Mouse (Mus musculus): ENCODE measurements around the gene Ncoa3.

Gene Ncoa3

DNA sequence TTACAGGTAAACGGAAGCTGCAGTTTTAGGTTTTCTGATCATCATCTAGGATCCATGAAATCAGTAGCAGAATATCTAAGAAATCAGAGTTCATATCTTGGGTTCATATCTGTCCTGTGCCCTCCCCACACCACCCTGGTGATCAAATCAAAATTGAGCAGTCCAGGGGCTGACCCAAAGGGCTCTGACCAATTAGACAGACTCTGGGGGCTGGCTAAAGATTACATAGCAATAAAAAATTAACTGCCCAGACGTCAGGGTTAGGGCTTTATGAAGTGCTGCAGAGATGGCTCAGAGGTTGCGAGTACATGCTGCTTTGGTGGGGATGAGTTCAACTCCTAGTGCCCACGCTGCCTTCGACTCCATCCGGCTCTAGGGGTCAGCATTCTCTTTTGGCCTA, 14.6 kb downstream of the Ncoa3 start:
- no peak for DNase-seq

GRCm38 (mm10) chr2:166008558-166009392, 16.3 kb downstream of the Ncoa3 start:
- DNase-seq = no peak

DNA sequence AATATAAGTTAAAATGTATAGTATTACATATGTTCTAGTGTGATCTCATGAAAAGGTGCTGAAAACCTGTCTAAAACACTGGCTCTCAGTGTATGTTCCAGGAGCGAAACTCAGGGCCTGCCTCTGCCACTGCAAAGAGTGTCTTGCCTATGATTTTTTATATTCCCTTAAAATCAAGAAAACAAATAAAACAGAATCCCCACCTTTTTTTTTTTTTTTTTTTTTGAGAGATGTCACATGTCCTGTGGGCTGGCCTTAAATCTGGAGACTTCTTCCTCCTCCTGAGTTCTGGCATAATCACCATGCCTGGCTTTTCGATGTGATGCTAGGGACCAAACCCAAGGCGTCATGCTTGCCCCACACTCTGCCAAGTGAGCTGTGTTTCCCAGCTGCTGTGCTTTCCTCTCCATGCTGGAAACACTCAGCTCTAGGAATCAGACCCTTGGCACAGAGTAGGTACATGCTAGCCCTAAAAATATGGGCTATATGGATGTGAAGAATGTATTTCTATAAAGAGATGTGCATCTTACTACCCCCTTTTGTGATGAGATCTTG, 17.0 kb downstream of the Ncoa3 start:
- DNase-seq = no peak

- no peak for DNase-seq
These were observed 17.9 kb downstream of the Ncoa3 start for GRCm38 (mm10) chr2:166010321-166010720.

DNA sequence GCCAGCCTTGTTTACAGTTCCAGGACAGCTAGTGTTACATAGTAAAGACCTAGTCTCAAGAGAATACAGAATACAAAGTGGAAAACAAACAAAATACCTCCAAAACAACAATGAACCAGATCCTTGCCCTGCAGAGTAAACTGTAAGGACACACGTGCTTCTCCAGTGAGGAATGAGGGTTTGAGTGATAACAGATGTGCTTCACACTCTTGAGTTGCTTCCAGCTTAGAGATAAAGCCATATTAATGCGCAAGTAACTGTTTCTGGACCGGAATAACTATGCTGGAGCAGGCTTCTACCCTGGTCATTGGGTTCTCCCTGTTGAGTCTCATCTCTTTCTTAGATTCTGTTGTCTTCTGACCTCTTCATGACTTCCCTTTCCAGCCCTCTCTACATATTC, 19.0 kb downstream of the Ncoa3 start:
- DNase-seq = no peak

DNA sequence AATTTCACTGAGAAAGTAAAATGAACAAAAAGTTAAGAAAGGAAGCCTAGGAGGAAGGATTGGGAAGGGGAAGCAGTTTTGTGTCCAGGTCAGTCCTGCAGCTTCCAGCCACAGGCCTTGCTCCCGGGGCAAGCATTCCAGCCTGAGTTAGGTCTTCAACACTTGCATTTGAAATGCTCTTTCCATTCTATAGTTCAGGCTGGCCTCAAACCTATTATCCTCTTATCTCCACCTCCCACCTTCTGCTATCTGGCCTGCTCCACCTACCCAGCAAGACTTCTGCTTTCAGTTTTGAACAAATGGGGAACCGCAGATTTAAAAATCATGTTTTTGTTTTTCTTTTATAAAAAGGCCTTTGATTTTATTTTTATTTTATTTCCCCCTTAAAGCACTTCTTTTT, 19.7 kb downstream of the Ncoa3 start:
- no peak for DNase-seq

DNA sequence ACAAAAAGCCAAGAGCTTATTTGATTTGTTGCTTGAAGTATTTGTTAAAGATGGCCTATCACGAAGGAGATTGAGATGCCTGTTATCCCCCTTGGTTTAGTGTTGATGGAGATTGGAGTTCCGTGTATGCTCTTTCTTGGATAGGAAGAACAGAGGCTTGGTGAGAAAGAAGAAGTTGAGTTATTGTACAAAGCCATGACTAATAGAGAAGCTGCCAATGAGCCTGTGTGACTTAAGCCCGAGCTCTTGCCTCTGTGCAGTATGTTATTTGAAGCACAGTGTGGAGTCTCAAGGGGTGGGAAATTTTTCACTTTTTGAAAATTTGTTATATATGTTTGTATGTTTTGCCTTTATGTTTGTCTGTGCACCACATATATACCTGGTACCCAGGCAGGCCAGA, 26.3 kb downstream of the Ncoa3 start:
- DNase-seq = no peak

GRCm38 (mm10) chr2:166020026-166020425, 27.6 kb downstream of the Ncoa3 start:
- DNase-seq = no peak

DNA sequence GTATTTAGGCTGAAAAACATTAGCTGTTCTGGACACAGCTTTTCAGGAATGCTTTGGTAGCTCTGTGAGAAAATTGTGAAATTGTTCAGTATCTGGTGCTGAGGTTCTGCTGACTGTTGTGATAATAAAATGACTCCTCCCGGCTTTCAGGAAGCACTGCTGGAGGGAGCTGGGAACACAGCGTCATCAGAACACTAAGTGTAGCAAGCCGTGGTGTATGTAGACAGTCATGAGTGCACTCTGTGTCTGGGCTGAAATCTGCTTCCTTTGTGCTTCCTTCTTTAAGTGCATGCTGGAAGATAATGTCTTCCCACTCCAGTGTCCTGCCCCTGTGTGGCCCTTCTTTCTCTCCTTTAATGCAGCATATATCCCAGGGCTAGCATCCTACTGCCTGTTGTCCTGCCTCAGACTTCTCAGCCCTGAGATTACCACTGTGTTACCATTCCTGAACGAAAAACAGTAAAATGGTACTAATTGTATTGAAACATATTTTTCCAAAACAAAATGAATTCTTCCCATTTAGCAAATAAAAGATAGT, 28.7 kb downstream of the Ncoa3 start:
- no peak for DNase-seq

- no peak for DNase-seq
These were observed 29.2 kb downstream of the Ncoa3 start for GRCm38 (mm10) chr2:166021642-166022041.

- DNase-seq = no peak
These were observed 29.9 kb downstream of the Ncoa3 start for GRCm38 (mm10) chr2:166022327-166022726.

- DNase-seq = no peak
These were observed 31.6 kb downstream of the Ncoa3 start for GRCm38 (mm10) chr2:166024079-166024478.

DNA sequence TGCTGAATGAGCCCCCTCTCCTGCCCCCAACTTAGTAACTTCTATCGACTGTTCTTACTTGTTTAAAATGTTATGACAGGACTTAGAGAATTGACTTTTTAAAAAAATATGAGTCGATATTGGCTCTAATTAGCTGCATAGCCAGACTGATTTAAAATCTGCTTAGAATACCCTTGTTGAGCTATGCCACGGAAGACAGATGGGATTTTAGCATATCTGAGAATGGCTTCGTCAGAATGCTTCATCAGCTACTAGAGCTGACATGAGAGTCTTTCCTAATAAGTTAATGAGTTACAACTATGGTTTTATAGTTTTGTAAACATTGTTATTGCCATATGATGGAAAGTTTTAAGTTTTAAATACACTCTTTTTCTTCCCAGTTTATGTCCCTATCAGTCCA, 32.2 kb downstream of the Ncoa3 start:
- no peak for DNase-seq

DNA sequence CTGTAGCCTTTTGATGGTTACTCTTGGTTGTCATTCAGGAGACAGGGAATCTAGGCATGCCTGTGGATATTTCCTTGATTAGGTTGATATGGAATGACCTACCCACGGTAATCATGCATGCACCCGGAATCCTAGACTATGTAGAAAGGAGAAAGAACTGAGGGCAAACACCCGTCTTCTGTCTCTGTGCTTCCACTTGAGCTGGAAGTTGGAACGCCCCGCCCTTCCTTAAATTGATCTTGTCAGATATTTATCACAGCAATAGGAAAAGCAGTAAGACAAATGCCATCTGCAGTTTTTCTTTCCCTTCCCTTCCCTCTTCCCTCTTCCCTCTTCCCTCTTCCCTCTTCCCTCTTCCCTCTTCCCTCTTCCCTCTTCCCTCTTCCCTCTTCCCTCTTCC, 33.5 kb downstream of the Ncoa3 start:
- DNase-seq = no peak

GRCm38 (mm10) chr2:166027834-166028233, 35.4 kb downstream of the Ncoa3 start:
- no peak for DNase-seq

DNA sequence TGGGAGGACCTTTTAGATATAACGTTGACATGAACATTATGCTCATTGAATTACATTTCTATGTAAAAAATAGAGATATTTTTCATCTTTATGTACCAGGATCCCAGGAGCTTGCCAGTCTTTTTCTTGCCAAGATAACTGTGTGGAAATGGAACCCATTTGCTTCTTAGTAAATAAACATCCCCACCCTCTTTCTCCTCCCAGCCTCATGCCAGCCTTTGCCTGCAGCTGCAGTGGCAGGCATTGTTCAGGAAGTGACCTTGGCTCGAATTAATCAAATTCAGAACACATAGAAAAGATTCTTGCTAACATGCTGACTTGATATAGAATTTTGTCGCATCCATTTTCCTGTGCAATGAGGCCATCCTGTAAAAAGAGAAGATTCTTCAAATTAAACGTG, 36.8 kb downstream of the Ncoa3 start:
- DNase-seq = no peak

GRCm38 (mm10) chr2:166030256-166030995, 38.0 kb downstream of the Ncoa3 start:
- DNase-seq = peak; percentile 15

- peak; percentile 62 for DNase-seq
These were observed 38.9 kb downstream of the Ncoa3 start for GRCm38 (mm10) chr2:166031120-166031929.

GRCm38 (mm10) chr2:166032628-166033027, 40.2 kb downstream of the Ncoa3 start:
- DNase-seq = no peak

DNA sequence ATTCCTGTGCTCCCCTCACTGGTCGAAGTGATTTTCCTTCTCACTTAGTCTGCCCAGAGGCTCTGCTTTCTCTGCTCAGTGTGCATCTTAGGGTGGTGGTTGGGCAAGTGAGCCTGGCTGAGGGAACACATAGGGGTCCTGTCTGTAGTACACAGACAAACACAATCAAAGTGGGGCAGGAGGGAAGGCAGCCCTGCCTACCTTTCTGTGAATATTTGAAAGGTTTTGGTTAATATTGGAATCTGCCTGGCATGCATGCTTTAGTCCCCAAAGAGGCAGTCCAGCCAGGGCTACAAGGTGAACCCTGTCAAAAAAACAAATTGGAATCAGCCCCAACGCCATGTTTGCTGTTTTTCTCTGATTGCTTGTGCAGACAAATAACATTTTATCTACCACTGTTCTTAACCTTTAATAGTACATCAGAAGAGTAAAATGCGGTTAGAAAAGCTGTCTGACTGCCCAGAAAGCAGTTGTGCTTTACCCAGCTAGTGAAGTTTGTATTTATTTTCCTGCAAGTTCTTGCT, 42.6 kb downstream of the Ncoa3 start:
- no peak for DNase-seq

- peak; percentile 58 for DNase-seq
These were observed 43.3 kb downstream of the Ncoa3 start for GRCm38 (mm10) chr2:166035725-166036124.

GRCm38 (mm10) chr2:166039681-166040080, 47.2 kb downstream of the Ncoa3 start:
- no peak for DNase-seq

DNA sequence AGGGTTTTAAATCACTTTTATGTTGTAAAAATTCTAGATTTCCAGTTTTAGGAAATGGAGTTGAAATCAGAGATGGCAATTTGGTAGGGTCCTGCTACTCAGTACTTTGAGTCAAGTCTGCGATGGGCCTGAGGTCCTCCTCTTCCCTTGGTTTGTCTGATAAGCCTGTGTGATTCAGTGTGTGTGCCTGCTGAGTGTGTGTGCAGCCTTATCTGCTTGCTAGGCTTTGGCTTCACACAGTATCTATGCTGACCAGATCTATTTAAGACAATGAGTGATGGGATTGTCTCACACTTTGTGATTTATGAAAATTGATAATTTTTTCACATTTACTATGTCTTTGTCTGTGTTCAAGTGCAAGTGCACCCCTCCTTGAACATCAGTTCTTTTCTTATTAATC, 50.1 kb downstream of the Ncoa3 start:
- DNase-seq = peak; percentile 18

All from liver (tissue).